Mouse (Mus musculus) granulocyte monocyte progenitor cell, adult 5-6 weeks (primary cell): ENCODE results near the gene Nav1. TPM values are rescaled to one million over a fixed set of nuclear protein-coding genes. Genes with fewer than 3 reads are reported as not detected.
A peak's percentile ranks its signal among the peaks of the same experiment; 100 is the strongest.

ENCODE experiments used
- ATAC-seq: replicated peaks from 2 replicates; pipeline ENCODE4 v1.8.0; 2016; ENCODE audit warnings: mild to moderate bottlenecking, moderate TSS enrichment, inconsistent platforms; ENCODE audit not compliant: poor library complexity, severe bottlenecking
- total RNA-seq, 2 experiments: library from RNA; stranded (forward) in 1 of 2; stranded (reverse) in 1 of 2; fragments of 200-712, 200-1000 nt in 1 of 2; fragments of >200 nt in 1 of 2; fragmentation: Nextera tagmentation in 1 of 2; gene quantifications; 2 replicates each; pipeline ENCODE4 v1.2.3; 2014 to 2017

The Nav1 gene
- total RNA-seq, 2 experiments from 2014 or later: 3.6 to 16.3 TPM

DNA sequence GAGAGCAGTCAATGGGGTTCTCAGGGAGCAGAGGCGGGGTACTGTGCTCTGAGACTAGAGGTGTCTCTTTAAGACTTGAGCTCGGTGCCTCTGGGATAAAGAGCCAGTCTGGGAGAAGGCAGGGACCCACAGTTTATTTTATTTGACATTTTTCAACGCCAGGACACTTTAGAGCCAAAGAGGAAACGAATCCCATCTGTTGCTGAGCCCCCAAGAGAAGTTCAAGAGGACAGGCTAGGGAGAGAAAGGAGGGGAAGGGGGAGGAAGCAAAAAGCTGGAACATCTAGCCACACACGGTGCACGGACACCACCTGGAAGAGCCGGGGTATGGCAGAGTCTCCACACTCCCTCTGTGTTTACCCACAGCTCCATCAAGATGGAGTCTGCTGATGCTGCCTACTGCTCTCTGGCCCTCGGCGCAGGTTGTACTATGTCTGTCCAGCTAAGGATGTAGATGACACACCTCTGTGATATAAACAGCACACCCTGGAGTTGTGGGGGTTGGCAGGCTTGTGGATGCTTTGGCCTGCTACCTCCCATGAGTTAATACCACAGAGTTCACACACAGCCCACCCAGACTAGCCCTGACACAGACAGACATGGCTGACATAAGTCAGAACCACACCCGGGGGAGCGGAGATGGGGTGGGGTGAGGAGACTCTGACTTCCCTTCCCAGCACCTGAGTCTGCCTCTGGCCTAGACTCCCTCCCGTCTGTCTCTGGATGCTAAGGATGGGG, 83.1 kb downstream of the Nav1 start:
- no peak for ATAC-seq

GRCm38 (mm10) chr1:135523344-135523743, 83.8 kb downstream of the Nav1 start:
- ATAC-seq: no peak

DNA sequence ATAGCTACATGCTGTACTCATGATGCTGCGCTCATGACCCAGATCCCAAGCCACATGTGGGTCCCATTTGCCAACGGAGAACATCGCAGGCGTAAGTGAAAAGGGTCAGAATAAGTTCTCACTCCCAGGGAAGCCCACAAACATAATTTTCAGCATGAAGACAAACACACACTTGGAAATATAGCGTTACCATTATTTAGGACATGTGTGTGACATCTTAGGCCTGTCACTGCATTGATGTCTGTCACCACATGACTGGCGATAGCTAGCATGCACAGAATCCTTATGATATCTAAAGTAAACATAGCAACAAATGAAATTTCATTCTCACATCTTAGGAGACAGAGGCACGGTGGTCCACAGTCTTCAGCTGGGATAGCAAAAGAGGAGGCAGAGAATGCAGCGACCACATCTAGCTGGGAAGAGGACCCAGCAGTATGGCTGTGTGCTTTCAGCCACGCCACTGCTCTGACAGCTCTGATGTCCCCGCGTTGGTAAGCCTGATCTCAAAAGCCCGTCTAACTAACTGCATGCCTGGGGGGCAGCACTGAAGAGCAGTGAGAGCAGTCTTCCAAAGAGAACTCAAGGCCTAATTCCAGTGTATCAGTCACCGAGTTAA, 86.4 kb downstream of the Nav1 start:
- ATAC-seq: no peak

DNA sequence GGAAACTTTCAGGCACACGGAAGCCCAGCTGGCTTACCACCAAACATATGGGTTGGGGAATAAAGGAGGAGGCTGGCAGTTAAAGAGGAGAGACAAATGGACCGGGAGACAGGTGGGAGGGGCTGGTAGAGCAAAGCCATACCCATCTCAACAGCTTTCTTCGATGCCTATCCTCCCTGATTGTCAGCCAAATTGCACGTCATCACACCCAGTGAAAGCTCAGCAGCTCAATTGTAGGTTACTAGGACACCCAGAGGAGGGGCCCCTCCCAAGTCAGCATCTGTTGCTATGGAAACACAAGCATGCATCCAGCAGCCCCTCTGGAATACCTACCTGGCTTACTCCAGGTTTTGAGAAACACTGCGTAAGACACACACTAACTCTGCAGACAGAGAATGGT, 88.4 kb downstream of the Nav1 start:
- ATAC-seq: no peak

- ATAC-seq: no peak
These were observed 89.6 kb downstream of the Nav1 start for GRCm38 (mm10) chr1:135517469-135517868.

DNA sequence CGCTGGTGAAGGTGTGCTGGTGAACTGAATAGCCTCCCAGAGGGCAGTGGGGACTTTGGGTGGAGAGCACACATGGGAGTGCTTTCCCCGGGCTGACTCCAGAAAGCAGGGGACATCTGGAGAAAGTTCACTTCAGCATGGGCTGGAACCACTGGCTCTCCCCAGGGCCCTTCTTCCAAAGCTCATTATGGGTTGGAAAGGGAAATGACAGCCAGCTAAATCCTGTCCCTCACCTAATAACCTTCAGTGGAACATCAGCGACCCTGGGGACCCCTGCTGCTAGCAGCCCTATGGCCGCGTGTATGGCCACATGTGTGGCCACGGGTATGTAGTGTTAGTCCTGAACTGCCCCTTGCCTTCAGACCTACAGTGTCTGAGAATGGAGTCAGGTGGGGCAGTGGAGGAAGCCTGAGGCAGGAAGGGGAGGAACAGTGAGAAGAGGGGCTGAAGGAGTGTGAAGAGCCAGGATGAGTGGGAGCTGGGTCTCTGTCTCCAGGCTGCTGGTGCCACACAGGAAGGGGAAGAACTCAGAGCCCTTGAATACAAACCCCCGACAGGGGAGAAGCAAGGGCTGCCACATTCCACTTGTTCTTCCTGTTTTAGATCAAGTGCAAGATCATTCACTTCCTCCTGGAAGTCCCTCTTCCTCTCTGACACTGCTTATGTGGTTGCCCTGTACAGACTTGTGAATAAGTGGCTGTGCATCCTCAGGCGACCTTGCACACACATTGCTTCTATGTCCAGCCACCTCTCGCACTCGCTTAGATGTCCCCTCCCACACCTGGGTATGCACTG, 90.4 kb downstream of the Nav1 start:
- ATAC-seq: peak; percentile 99

- ATAC-seq: no peak
These were observed 91.4 kb downstream of the Nav1 start for GRCm38 (mm10) chr1:135515633-135516238.

GRCm38 (mm10) chr1:135514913-135515632, 92.0 kb downstream of the Nav1 start:
- no peak for ATAC-seq

DNA sequence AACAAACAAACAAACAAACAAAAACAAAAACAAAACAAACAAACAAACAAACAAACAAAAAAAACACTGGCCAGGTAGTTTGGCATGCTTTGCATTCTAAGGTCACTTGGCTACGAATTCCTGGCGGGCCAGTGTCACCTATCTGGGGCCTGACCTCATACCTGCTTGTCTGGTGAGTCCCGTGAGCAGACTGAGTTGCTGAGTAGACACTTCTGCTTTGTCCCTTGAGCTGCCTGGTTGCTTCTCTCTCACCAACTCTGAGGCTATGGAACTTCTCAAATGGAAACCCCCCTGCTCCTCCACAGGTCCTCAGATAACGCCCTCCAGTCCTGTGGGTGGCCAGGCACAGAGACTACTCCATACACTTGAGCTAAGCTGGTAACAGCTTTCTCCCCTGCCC, 93.0 kb downstream of the Nav1 start:
- ATAC-seq: no peak

GRCm38 (mm10) chr1:135513464-135513863, 93.6 kb downstream of the Nav1 start:
- no peak for ATAC-seq

GRCm38 (mm10) chr1:135510346-135510977, 96.6 kb downstream of the Nav1 start:
- ATAC-seq: peak; percentile 52

- ATAC-seq: peak; percentile 79
These were observed 97.7 kb downstream of the Nav1 start for GRCm38 (mm10) chr1:135509145-135510084.

DNA sequence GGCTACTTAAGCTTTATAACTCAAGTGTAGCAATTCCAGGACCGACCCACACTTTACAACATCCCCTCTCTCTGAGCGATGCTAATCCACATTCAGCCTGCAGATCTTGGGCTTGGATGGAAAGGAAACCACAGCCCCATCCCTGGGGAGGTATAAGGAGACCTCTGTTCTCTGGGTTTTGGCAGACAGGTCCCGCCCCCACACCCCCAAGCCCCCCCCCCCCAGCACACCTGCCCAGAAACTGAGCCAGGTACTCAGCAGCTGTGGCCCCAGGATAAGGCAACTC, 98.8 kb downstream of the Nav1 start:
- no peak for ATAC-seq

DNA sequence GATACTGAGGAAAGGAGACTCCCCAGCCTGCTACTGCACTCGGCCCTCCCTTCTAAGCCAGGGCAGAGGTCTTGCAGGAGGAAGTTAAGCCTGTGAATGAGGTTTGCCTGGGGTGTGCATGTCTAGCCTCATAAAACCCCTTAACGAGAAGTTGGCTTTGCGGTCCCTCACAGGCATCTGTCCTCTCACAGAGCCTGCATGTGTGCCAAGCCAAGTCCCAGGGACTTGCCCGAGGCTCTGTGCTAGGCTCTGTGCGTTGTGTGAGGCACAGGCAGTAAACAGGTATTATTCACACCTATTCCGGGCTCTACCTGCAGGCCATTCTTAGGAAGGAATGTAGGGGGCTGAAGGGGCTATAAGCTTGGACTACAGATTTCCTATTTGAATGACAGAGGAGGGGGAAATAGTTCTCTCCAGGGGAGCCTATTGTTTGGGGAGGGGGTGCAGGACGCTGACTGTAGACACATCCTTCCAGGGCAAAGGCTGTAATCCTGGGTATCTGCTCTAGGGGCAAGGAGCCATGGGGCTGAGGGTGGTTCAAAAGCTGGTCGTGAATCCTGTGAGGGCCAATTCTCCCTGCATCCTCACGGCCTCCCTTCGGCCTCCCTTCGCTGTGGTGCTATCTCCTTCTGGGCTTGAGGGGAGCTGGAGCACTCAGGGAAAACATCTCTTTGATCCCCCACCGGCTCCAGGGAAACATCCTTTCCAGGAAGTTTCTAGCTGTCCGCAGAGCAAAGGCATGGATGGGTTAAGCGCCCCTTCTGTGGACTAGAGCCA, 99.3 kb downstream of the Nav1 start:
- ATAC-seq: no peak

- no peak for ATAC-seq
These were observed 101.6 kb downstream of the Nav1 start for GRCm38 (mm10) chr1:135505499-135505898.

- ATAC-seq: no peak
These were observed 103.7 kb downstream of the Nav1 start for GRCm38 (mm10) chr1:135503436-135503835.

DNA sequence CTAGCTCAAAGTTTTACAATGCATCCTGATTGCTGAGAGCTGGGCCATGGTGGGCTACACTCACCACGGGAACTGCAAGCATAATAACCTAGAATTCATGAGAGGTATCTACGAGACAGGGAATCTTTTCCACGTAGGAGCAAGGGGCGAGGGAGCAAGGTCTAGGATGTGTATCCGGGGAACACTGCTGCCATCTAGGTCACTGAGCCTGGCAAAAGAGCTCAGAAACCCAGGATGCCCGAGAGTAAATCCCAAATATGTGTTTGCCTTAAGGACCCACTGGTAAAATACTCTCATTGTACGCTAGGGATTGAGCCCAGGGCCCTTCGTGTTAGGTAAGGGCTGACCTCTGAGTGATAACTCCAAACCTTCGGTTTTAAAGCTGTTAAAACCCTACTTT, 104.3 kb downstream of the Nav1 start:
- no peak for ATAC-seq

DNA sequence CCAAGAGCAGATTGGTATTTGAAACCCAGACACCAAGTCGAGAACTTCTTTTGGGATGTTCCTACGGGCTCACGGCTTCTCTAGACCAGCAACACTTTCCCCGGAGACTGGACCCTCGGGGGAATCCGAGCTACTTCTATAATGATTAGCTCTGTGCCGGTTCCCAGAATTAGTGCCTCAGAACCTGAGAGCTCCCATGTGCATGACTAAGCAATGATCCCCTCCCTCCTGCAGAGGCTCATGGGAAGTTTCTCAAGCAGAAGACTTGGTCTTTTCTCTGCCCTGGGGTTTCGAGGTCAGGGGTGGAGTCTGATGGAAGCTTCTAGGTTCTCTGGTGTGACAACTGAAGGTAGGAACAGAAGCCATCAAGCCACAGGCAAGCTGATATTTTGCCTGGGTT, 105.0 kb downstream of the Nav1 start:
- ATAC-seq: no peak
